Mouse (Mus musculus): ENCODE measurements around the gene Tcf15.

GRCm38 (mm10) chr2:152108702-152109101 lies 34.7 kb upstream of the Tcf15 start:
- TF ChIP-seq CTCF (IDR thresholded peaks at IDR 0.05; ENCODE audit: borderline replicate concordance, extremely low read depth, insufficient read depth, insufficient read length): no peak
- no peak for TF ChIP-seq POLR2A (IDR thresholded peaks at IDR 0.05; ENCODE audit: borderline replicate concordance, extremely low read depth, insufficient read depth, insufficient read length, poor library complexity, severe bottlenecking)
